Mouse (Mus musculus) colon, adult 2 months (tissue): ENCODE results near the gene Josd1. TPM values are rescaled to one million over a fixed set of nuclear protein-coding genes. Genes with fewer than 3 reads are reported as not detected.

Experiments used
- polyA plus RNA-seq: library from polyadenylated mRNA; depleted of rRNA; stranded (reverse); fragments of >200 nt; gene quantifications from 2 replicates; pipeline ENCODE4 v1.2.3, GENCODE M21; 2012; rRNA removed

The Josd1 gene
- 24.1 and 32.1 TPM in 2 replicates for polyA plus RNA-seq

GRCm38 (mm10) chr15:79687646-79688267, at the start of gene Josd1:
Josd1 (minus strand) TSS chr15:79687919.

DNA sequence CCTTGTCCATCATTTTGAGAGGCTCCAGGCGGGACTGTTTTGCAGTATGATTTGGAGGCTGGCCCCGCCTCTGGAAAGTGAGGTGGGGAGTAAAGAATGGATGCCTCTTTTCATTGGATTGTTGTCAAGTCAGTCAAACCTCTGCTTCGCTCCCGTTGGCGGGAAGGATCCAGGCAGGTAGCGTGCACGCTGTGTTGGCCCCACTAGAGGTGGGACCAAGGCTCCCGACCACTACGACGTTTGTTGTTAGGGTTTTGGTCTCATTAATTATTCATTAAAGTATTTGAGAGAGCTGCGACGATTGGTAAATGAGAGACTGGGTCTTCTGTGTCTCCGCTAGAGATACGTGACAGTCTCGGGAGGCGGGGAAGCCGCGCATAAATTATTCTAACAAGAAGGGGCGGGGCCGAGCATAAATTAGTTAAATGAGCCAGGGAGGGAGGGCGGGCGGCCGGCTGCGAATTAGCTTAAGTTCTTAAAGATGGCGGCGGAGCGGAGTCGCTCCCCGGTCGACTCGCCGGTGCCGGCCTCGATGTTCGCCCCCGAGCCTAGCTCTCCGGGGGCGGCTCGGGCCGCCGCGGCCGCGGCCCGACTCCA, 2.8 kb upstream of the Josd1 start, which contains the start of gene Gtpbp1:
Gene Gtpbp1 (plus strand): TSS at position 420 of the 597 bp plus-strand sequence.

DNA sequence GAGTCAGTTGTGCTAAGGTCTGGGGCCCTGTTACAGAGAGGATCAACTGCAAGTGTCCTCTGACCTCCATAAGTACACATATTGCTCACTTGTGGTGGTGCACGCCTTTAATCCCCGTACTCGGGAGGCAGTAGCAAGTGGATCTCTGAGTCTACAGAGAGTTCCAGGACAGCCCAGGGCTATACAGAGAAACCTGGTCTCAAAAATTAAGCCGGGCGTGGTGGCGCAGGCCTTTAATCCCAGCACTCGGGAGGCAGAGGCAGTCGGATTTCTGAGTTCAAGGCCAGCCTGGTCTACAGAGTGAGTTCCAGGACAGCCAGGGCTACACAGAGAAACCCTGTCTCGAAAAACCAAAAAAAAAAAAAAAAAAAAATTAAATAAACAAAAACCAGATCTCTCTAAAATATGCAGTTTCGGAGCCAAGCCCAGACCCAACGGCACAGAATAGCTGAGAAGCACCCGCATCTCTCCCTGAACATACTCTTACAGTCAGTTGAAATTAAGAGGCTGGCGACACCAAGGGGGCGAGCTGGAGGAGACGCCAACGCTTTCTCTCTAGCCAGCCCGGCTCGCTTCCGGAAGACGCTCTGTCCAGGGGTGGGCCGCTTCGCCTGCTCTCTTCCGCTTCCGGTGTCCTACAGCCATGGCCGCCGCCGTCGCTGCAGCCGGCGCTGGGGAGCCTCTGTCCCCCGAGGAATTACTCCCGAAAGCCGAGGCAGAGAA, 17.3 kb downstream of the Josd1 start, which contains the start of gene Tomm22:
Gene Tomm22 (plus strand): TSS at position 613 of the 723 bp plus-strand sequence.

DNA sequence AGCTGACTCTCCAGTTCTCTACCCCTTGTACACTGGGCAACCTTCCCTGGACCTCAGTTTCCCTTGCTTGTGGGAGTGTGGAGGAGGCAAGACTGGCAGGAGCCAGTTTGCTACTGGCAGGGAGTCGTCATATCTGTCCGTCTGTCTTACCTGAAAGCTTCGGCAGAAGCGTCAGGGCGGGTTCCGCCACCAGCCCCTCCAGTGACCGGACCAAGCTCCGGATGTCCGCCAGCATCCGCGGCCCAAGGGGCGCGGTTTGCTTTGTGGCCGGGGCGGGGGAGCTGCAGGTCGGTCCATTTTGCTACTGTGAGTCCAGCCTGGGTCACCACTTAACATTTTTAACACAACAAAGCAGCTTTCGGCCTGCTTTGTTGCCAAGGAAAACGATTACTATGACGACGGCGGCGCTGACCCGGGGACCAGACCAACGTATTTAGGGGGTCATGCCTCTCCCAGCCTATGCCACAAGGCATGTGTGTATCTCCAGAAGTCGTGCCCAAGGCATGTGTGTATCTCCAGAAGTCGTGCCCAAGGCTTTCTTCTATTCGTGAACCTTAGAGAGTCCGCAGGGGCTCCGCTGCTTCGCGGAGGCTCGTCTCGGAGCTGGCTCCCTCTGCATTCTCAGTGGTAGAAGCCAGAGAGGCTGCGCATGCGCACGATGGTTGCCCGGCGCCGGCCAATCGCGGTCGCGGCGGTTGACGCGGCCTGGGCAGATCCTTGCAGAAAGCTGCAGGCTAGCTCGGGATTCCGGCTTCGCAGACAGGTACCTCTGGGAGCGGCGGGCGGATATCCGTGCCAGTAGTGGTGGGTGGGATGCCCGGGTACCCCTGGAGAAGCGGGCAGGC, 29.0 kb downstream of the Josd1 start, which contains the start of the genes Fam227a and Cby1:
Gene Fam227a (minus strand): TSS at position 426 of the 845 bp plus-strand sequence.
Gene Cby1 (plus strand): TSS at position 669 of the 845 bp plus-strand sequence.

Other genes with a start within 250 kb of the Josd1 start
- 33.1 and 37.6 TPM in 2 replicates for gene Csnk1e, start 232.4 kb downstream of the Josd1 start, polyA plus RNA-seq
- gene Kcnj4, start 182.7 kb downstream of the Josd1 start, polyA plus RNA-seq: not detected in 2 replicates
- 33.4 and 44.5 TPM in 2 replicates for gene Kdelr3, start 171.5 kb downstream of the Josd1 start, polyA plus RNA-seq
- gene Ddx17, start 141.2 kb downstream of the Josd1 start, polyA plus RNA-seq: 137 and 181 TPM in 2 replicates
- 0.05 TPM in 1 of 2 replicates, not detected in the other for gene Dmc1, start 82.8 kb downstream of the Josd1 start, polyA plus RNA-seq
- 0.43 and 0.61 TPM in 2 replicates for gene Fam227a, start 29.0 kb downstream of the Josd1 start, polyA plus RNA-seq
- gene Cby1, start 28.7 kb downstream of the Josd1 start, polyA plus RNA-seq: 8.7 and 9.6 TPM in 2 replicates
- gene Tomm22, start 17.1 kb downstream of the Josd1 start, polyA plus RNA-seq: 26.9 and 31.4 TPM in 2 replicates
- 35.0 and 38.2 TPM in 2 replicates for gene Gtpbp1, start 2.9 kb upstream of the Josd1 start, polyA plus RNA-seq
- 63.5 and 69.7 TPM in 2 replicates for gene Sun2, start 54.6 kb upstream of the Josd1 start, polyA plus RNA-seq
- 30.5 and 47.3 TPM in 2 replicates for gene Dnal4, start 89.9 kb upstream of the Josd1 start, polyA plus RNA-seq
- 2.3 and 2.6 TPM in 2 replicates for gene Nptxr, start 116.8 kb upstream of the Josd1 start, polyA plus RNA-seq
- gene Npcd, start 146.3 kb upstream of the Josd1 start, polyA plus RNA-seq: 3.5 TPM in 1 of 2 replicates, not detected in the other
- 36.0 and 41.6 TPM in 2 replicates for gene Cbx6, start 146.8 kb upstream of the Josd1 start, polyA plus RNA-seq
- gene Apobec3, start 203.7 kb upstream of the Josd1 start, polyA plus RNA-seq: 17.2 and 22.7 TPM in 2 replicates